Mouse (Mus musculus) liver, postnatal 0 days (tissue): ENCODE measurements around the gene Trub1.

ENCODE experiments used
- CTCF ChIP-seq: sonication (generic); IDR thresholded peaks from 2 replicates; pipeline ENCODE4 v1.5.1; 2016; ENCODE audit warnings: antibody characterized with exemption, low read depth
- EP300 ChIP-seq: IDR thresholded peaks from 2 replicates; pipeline ENCODE4 v1.6.1; 2016; ENCODE audit warnings: antibody characterized with exemption, low read depth, mild to moderate bottlenecking

GRCm38 (mm10) chr19:57431476-57431875, 21.2 kb upstream of the Trub1 start:
- TF ChIP-seq CTCF (no peak), EP300 (no peak)
